Mouse (Mus musculus) CD4-positive, CD25-positive, alpha-beta regulatory T cell, adult 2 months (primary cell): ENCODE results near the gene Gm4498.
"Not testable (repeated sequence)": the region's sequence is repeated elsewhere in the genome, so short reads cannot be mapped to it uniquely, and the experiment has no call there.

Experiments used
- DNase-seq: peaks from one replicate; pipeline ENCODE4 v3.0.0-alpha.2; 2012; ENCODE audit warnings: low read depth, low spot score

Gm4498 gene

DNA sequence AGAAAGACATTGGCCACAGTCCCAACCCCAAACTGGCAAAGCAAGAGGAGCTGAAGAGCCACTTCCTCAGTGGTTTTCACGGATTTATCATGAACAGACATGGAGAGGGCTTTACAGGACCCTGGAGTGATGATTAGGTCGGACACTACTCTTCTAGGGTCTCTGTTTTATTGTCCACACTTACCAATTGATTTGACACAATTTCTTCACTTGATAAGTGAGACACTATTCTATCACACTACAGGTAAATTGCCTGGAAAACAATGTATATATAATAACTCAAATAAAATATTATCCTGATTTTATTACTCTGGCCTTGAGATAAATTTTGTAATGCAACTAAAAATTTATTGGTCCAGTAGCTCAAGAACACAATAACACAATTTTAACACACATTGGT, at the start of gene Gm4498:
Gene Gm4498 (minus strand): TSS at position 101 of the 400 bp plus-strand sequence.
- not testable (repeated sequence) for DNase-seq

GRCm38 (mm10) chr7:20262734-20263133, 29.1 kb upstream of the Gm4498 start, which contains the start of gene Gm5890:
TSS of gene Gm5890 (minus strand) at chr7:20262834.
- not testable (repeated sequence) for DNase-seq

- not testable (repeated sequence) for DNase-seq
Observed at GRCm38 (mm10) chr7:20205507-20205906, 28.1 kb downstream of the Gm4498 start, which contains the start of gene Gm6164. TSS of gene Gm6164 (minus strand) at chr7:20205607.

DNA sequence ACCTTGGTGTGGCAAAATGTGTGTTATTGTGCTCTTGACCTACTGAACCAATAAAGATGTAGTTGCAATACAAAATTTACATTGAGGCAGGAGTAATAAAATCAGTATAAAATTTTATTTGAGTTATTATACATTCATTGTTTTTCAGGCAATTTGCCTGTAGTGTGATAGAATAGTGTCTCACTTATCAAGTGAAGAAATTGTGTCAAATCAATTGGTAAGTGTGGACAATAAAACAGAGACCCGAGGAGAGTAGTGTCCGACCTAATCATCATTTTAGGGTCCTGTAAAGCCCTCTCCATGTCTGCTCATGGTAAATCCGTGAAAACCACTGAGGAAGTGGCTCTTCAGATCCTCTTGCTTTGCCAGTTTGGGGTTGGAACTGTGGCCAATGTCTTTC, 40.2 kb downstream of the Gm4498 start, which contains the start of gene Vmn1r95:
Gene Vmn1r95 (plus strand): TSS at position 301 of the 400 bp plus-strand sequence.
- DNase-seq: not testable (repeated sequence)
